Mouse (Mus musculus): Measurements from ENCODE around the gene Ppcdc.
"Not testable (repeated sequence)": the region's sequence is repeated elsewhere in the genome, so short reads cannot be mapped to it uniquely, and the experiment has no call there.

Gene Ppcdc

DNA sequence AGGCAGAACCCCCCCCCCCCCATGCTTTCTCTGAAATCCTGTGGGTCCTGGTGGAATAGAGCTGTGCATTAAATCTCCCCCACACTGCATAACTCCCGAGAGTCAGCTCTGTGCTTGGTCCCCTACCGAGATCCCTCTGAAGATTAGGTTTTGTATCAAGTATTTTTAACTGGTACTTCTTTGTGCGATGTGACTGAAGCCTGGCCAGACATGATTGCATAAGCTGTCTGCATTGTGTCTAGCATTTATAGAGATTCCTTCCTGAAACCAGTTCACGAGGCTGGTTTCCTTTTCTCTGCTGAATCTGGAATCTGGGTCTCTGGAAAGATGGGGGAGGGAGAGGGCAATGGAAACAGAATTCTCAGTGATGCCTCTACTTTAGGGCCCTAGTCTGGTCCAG, 11.5 kb downstream of the Ppcdc start:
- DNase-seq: no peak

DNA sequence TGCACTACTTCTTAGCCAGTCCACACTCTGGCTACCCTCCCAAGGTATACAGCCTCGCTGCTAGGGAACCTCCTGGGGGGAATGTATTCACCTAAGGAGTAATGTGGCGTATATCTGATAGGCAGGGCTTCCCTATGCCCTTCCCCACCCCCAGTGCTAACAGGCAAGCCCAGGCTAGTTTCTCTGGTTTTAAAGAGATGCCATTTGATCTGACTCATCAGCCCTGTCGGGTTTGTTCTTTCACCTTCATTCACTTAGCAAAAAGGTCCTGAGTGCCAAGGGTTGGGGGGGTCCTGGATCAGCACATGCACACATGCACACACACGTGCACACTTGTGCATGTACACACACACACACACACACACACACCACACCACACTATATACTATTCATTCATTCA, 12.0 kb downstream of the Ppcdc start:
- no peak for DNase-seq

DNA sequence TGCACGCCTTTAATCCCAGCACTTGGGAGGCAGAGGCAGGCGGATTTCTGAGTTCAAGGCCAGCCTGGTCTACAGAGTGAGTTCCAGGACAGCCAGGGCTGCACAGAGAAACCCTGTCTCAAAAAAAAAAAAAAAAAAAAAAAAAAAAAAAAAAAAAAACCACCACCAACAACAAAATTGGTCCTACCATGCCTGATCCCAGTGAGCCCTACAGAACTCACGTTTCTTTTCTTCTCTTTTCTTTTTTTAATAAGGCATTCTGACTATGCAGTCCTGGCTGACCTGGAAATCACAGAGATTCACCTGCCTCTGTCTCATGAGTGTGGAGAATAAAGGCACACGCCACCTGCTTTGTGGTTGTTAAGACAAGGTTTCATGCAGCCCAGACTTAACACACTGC, 12.8 kb downstream of the Ppcdc start:
- not testable (repeated sequence) for DNase-seq

DNA sequence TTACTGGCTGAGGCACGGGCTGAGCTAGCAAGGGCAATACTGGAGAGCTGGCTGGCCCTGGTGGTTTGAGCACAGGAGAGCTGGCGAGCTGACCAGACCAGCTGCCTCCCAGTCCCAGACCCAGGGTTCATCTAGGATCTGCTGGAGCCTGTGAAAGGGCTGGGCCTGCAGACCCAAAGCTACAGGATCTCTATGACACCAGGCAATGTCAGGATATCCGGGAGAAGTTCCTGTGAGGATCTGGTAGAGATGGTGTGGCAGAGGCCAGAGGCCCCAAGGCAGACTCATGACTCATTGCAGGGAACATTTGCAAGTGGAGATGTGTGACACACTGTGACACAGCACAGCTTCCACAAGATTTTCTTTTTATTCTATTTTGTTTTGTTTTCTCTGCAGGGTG, 14.8 kb downstream of the Ppcdc start:
- peak; percentile 55 for DNase-seq

DNA sequence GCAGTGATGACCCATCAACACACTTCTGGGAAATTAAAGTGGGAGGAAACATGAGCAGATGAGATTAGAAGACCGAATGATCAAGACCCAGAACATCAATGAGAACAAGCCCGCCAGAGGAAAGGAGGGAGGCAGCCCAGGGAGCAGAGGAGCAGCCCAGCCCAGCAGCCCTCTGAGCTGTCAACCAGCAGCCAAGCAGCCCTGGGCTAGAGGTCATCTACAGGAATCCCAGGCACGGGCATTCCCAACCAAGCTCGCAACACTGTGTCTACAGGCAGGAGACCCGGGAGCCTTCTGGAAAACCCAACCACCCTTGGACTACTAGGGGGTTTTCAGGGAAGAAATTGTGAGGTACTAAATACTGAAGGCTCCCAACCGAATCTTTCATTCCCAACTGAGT, 15.9 kb downstream of the Ppcdc start:
- no peak for DNase-seq

DNA sequence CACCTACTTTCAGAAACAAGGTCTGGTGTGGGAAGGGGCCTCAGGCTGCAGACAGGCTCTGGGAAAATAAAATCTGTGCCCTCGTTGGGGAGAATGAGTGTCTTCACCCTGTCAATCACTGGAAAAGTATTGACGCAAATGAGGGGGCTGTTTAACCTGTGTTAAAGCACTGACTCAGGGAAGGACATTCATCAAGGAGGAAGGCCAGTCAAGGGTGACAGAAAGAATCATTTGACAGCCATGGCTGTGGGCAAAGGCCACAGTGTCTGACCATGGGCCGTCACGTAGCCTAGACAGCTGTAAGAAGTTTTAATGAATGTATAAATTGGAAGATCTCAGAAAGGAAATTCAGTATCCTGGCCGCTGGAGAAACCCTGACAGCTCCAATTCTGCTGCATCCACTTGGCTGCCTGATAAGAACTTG, 18.2 kb downstream of the Ppcdc start:
- DNase-seq: peak; percentile 41

DNA sequence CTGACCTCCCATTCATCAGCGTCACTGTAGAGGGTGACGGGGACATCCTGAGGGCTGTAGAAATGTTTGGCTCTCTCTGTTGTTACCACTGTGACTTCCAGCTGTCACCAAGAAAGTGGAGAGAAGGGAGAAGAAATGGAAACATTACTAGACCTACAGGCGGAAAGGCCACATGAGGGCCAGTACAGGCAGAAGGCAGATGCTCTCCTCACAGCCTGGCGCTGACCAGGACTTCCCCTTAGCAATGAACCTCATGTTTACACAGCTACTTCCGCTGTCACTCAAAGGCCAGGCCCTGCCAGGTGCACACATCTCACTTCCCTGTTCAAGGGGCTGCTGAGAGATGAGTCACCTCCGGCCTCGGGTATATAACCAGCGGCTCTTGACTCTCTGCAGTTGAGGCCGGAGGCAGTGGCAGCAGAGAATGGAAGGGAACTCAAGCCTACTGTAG, 18.8 kb downstream of the Ppcdc start:
- DNase-seq: peak; percentile 83

DNA sequence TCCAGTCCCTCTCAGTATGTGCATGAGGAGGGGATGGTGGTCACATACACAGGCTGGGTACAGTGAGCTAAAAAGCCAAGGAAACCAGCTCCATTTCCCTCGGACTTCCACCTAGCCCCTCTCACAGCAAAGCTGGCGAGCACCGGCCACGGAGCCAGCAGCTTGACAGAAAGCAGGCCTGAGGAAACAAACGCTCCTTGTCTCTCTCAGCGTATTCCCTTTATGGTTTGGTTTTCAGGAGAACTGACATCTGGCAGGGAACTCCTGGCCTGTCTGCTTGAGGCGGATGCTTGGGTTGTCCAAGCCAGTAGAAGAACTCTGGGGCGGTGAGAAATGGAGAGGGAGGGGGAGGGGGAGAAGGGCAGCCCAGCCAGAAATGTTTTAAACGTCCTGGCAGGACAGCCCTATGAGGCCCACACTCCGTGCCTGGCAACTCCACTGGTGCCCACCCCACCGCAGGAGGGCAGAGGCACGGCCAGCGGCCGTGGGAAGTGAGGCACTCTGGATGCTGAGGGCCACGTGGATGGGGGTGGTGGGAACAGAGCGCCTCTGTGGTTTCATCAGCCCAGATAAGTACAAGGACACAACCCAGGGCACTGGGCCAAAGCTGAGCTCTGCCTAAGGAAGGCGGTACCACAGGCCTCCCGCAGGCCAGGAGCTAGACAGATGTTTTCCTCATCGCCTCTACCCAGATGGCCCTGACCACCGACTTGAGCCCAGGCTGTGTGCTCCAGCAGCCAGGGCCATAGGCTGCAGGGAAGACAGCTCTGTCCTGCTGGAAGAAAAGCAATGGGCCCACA, 19.4 kb downstream of the Ppcdc start:
- DNase-seq: peak; percentile 91

DNA sequence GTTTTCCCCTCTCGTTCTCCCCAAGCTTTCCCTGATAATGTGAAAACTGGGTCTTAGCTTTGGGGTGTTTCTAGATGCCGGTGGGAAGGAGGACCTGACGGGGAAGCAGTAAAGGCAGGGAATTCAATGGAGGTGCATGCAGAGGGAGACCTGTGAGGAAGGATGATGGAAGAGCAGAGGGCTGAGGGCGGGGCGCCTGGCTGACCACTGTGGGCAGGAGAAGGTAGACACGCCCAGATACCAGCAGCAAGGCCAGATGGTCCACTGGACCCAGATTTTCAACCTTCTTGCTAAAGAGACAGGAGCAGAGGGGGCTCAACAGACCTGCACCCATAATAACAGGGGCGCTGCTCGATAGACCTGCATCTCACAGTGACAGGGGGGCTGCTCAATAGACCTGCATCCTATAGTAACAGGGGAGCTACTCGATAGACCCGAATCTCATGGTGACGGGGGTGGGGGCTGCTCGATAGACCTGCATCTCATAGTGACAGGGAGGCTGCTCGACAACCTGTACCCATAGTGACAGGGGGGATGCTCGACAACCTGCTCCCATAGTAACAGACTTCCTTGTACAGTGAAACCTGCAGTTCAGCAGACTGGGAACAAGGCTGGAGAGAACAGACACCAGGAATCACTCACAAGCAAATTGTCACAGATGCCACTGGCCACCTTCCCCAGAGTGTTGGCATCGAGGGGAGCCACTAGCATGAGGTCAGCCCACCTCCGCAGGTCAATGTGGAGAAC, 20.2 kb downstream of the Ppcdc start:
- DNase-seq: no peak

DNA sequence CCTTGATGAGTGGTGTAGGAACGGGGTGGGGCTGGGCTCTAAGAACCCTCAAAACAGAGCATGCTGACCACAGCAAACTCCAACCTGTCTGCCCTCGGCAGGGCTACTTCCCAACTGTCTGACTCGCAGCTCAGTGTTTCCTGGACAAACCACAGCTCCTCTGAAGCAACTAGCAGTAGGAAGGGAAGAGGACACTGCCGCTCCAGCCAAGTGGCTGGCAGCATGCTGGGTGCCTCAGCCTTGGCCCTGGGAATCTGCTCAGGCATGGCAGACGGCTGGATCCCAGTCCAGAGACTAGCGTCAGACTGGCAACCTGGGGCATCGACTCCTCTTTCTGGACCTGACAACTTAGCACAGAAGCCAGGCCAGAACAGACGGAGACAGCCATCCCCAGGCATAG, 22.6 kb downstream of the Ppcdc start:
- no peak for DNase-seq

DNA sequence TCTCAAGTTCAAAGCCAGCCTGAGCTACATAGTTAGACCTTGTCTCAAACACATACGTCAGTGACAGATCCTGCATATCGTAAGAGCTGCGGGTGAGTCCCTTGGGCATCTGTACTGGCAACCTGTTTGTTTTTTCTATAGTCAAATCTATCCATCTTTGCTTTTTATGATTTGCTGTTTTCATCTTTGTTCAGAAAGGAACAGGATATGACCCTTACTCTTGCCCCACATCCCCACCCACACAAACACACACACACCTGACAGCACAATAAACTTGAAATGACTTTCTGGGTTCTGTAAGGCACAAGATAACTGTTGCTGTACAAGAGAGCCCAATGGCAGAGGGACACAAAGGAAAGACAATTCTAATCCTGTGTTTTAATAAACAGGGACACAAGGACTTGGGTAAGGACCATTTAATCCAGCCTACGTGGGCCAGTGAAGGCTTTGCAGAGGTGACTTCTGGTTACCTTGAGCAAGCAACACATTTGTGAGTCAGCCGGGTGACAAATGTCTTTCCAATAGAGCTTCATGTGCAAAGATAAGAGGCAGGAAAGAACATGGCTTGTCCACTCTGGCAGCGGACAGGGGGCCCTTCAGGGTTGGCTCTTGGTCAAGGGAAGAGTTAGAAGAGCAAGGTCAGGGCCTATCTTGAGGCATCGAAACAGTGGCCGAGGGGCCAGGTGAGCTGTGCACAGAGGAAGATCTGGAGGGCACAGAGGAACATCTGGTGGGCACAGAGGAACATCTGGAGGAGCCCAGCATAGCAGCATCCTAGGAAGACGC, 32.6 kb downstream of the Ppcdc start:
- DNase-seq: no peak

DNA sequence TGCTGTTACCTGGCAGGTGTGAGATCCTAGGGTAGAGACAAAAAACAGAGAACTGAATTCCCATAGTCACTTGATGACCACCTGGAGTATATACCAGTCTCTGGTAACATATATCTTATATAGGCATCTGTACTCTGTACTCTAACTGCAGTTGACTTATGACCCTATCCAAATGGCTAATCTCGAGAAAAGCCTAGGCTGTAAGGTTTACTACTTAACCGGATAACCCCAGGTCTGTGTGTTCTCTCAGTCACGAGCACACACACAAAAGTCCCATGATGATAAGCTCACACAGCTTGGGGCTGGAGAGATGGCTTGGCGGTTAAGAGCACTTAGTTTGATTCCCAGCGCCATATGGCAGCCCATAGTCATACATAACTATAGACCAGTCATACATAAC, 33.5 kb downstream of the Ppcdc start:
- no peak for DNase-seq

DNA sequence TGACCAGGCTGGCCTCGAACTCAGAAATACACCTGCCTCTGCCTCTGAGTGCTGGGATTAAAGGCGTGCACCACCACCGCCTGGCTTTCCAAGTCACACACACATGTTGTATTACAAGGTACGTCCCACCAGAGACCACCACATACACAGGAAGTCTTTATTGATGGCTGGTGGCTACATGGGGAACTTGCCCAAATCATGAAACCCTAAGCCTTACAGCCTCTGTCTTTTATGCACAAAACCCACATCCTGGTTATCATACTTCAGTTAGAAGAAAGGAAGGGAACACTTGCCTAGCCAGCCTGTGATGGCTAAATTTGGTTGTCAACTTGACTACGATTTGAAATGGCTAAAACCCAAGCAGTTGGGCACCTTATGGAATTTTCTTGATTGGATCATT, 35.9 kb downstream of the Ppcdc start:
- DNase-seq: no peak

DNA sequence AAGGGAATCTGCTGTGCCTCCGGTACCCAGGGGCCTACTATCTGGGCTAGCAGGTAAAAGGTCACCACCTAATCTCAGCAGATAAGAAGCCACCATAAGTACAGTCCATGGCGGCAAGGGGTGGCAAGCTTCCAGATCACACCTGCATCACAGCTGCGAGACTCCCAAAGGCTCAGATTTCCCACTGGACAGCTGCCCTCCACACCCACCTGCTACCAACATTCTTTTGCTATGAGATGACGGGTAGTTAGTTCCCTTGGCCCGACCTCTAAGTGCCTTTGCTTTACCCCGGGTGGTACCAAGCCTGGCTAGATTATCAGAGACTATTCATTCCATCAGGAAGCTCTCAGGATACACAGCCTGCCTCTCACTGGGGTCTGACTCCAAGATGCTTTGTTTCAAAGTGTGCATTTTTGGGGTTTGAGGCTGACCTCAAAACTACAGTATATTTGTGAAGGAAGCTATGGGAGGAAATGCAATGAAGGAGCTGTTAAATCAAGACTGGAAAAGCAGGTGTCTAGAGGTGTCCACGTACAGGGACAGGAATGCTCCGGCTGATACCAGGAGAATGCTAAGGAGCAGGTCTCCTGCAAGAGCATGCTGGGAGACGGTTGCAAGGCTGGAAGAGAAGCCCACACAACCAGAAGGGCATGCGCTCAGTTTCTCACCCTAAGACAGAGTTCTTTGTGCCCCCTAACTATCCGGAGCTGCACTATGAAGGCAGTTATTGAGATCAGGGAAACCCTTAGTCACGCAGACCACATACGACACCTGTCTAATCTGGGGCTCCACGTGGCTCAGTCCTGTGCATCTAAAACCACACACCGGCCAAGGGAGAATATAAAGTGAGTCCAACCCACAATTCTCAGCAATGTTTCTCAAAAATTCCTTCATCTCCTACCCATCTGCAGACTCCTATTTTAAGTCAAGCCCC, 37.3 kb downstream of the Ppcdc start:
- DNase-seq: no peak

DNA sequence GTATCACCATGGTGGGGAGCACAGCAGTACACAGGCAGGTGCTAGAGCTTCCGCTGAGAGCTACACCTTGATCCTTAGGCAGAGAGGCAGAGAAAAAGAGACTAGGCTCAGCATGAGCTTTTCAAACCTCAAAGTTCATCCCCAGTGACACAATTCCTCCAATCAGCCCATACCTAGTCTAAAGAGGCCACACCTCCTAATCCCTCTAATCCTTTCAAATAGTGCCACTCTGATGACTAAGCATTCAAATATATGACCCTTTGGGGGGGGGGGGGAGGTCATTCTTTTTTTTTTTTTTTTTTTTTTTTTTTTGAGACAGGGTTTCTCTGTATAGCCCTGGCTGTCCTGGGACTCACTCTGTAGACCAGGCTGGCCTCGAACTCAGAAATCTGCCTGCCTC, 41.2 kb downstream of the Ppcdc start:
- DNase-seq: no peak

DNA sequence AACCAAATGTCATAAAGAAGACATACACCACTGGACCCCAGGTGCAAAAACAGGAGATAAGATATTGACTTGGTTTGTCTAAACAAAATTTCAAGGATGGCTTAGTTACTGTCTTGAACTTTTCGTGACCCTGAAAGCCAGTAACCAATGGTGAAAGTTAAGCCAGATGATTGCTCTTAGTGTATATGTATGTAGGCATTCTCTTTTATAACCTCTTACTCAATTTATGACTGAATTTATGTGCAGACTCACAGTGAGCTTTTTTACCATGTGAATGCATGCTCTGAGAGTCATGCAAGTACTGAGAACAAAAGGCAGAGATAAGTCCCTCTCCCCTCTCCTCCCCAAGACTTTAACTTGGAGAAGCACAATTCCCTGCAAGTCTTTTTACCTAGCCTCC, 47.0 kb downstream of the Ppcdc start:
- DNase-seq: no peak

DNA sequence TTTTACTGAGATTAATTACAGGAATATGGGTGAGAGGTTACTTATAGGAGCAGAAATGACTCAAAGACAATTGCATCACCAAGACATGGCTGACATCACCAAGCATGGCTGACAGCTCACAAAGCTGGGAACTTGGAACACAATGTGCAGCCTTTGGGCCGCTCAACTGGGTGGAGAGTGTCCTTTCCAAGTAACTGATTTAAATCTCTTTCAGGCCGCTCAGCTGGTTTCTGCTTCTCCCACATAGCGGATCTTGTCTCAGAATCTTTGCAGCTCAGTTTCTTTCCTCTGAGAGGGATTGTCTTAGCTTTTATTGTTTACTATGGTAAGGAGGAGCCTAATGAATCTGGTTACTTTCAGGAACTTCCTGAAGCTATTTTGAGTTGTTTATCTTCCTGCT, 49.1 kb downstream of the Ppcdc start:
- DNase-seq: no peak

DNA sequence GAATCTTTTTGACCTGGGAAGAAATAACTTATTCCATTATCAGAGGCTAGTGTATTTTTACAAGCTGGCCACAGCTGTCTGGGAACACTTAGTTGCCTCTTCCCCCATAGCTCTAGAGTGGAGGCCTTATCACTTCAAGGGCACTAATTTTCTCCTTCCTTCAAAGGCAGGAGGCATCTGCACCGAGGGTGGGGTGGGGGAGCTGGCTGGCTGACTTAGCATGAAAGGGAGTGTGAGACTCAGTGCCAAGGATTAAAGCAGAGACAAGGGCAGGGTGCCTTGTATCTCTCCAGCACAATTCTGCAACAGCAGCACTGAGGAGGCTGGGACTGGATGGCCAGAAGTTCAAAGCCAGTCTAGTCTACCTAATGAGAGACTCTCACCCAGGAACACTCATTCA, 50.8 kb downstream of the Ppcdc start:
- DNase-seq: no peak

DNA sequence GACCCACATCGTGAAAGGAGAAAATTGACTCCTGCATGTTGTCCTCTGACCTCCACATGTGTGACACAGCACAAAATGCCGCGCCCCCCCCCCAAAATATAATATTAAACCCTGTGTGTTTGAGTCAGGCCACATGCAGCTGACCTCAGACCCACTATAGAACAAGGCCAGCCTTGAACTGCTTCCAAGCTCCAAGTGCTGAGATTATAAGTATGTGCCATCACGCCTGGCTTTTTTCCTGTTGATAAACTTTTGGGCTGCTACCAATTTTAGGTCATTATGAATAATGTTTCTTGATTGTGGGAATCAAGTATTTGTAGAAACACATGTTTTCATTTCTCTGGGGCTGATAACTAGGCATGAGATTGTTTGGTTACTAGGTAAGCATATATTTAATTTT, 53.0 kb downstream of the Ppcdc start:
- DNase-seq: no peak

DNA sequence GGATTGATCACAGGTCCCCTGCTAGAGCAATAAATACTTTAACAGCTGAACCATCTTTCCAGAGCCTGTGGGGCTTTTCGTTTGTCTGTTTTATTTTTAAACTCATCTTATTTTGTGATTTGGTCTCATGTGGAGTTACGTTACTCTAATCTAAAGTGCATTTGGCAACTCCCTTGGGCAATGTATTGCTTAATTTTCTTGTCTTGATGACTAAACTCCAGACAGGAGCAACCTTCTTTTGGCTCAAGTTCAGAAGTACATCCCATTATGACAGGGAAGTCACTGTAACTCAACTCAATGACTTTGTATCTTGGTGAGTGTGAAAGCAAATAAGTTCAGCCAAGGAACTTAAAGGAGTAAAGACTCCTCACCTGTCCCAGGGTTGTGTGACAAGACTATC, 55.3 kb downstream of the Ppcdc start:
- no peak for DNase-seq

DNA sequence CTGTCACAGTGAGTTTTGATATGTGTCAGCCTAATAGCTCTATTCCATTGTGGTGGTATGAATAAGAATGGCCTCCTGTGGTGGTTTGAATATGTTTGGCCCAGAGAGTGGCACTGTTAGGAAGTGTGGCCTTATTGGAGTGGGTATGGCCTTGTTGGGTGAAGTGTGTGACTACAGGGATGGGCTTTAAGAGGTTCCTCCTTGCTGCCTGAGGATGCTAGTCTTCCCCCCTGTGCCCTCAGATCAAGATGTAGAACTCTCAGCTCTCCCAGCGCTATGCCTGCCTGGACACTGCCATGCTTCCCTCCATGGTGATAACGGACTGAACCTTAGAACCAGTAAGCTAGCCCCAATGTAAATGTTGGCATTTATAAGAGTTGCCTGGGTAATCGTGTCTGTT, 78.9 kb downstream of the Ppcdc start:
- DNase-seq: no peak

DNA sequence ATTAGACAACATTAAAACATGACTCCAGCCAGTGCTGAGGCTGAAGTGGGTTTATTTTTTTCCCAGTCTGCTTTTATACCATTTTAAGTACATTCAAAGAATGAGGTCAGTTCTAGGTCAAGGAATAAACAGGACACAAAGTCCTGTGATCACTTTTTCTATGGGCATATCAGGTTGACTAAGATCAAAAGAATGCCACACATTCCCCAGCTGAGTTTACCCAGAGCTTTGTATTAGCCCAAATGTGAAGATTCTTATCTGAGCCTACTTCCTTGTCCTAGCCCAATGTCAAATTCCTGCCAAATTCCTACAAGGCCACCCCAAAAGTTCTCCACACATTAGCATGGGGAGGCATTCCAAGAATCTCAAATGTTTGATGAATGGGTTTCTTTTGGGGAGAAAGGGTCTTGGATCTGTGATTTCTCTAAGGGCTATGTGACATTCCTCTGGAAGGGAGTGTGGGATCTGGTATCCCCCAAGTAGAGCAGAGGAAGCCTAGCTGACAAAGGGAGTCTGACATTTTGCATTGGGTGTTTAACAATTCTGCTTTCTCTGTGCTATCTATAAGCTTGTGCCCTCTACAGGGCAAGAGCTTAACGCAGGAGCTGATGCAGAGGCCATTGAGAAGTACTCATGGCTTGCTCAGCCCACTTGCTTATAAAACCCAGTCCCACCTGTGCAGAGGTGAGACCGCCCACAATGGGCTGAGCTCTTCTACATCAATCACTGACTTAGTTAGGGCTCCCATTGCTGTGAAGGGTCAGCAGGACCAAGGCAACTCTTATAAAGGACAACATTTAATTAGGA, 85.3 kb downstream of the Ppcdc start:
- no peak for DNase-seq

Data from kidney, postnatal 14 days (tissue).